Mouse (Mus musculus): ENCODE measurements around the gene Gm48552. TPM values are rescaled to one million over a fixed set of nuclear protein-coding genes. Genes with fewer than 3 reads are reported as not detected.

Gene Gm48552
- polyA plus RNA-seq, 1 experiment from 2014 or later = 1.0 TPM

- Histone ChIP-seq H3K9me3 (ENCODE audit: control insufficient read depth, low read length) (no peaks in the 10 kb centered on the region), H3K27ac (replicated peaks in 1 of 2; ENCODE audit: control insufficient read depth in 1 of 2, insufficient read depth in 1 of 2, low read depth in 2 of 2, low read length in 2 of 2) (peak overlapping the region; percentile 91 to 98), H3K4me1 (ENCODE audit: control insufficient read depth in 2 of 2, insufficient read depth in 2 of 2, low read length in 2 of 2) (peaks cover 33 to 53% of the 10 kb centered on the region in 2 experiments), H3K36me3 (ENCODE audit: control insufficient read depth, insufficient read depth, low read length) (no peaks in the 10 kb centered on the region), H3K27me3 (ENCODE audit: control insufficient read depth, insufficient read depth, low read length) (no peaks in the 10 kb centered on the region), H3K9ac (ENCODE audit: low read length) (peak overlapping the region; percentile 90), H3K4me2 (ENCODE audit: low read length) (peak overlapping the region; percentile 93), H3K4me3 (ENCODE audit: control insufficient read depth in 1 of 2, insufficient read depth in 1 of 2, low read depth in 1 of 2, low read length in 2 of 2) (peak overlapping the region; percentile 71 to 78)
- under 1% methylated on average over 20 of the region's 20 CpGs for WGBS
- ATAC-seq (ENCODE audit: insufficient number of reproducible peaks, insufficient read depth, low FRiP score, low read depth) = peak; percentile 31
Observed at GRCm38 (mm10) chr10:81429605-81430061, 40.8 kb downstream of the Gm48552 start.

DNA sequence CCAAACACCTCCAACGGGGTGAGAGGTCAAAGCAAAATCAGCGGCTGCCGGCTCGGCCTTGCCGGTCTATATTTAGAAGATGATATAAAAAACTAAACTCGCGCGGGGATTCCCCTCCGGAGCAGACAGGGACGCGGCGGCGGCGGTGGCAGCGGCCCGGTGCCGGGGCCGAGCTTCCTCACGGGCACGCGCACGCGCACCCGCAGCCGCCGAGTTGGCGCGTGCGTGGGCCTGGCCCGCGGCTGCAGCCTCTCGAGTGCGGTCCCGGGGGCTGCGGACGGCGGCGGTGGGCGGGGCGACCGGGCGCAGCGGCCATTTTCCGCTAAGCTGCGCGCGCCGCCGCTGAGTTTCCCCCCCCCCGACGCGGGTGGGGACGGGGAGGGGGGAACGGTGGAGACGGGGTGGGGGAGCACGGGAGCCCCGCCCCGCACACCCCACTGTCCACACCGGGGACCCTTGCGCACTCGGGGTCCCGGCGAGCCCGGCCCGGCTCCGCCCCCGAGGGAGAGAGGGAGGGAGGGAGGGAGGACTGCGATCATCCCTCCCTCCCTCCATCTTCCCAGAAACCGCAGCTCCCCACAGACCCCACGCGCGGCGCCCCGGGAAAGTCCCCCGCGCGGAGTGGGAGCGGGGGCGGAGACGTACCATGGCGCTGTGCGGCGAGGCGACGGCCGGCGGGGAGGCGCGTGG is 41.5 kb downstream of the Gm48552 start:
- Histone ChIP-seq H3K4me3 (ENCODE audit: control insufficient read depth in 1 of 2, insufficient read depth in 1 of 2, low read depth in 1 of 2, low read length in 2 of 2) (peak overlapping the region; percentile 71 to 78), H3K4me2 (ENCODE audit: low read length) (peak overlapping the region; percentile 93), H3K27me3 (ENCODE audit: control insufficient read depth, insufficient read depth, low read length) (no peaks in the 10 kb centered on the region), H3K9me3 (ENCODE audit: control insufficient read depth, low read length) (no peaks in the 10 kb centered on the region), H3K36me3 (ENCODE audit: control insufficient read depth, insufficient read depth, low read length) (no peaks in the 10 kb centered on the region), H3K4me1 (ENCODE audit: control insufficient read depth in 2 of 2, insufficient read depth in 2 of 2, low read length in 2 of 2) (peaks cover 30 to 52% of the 10 kb centered on the region in 2 experiments), H3K9ac (ENCODE audit: low read length) (peak overlapping the region; percentile 90), H3K27ac (replicated peaks in 1 of 2; ENCODE audit: control insufficient read depth in 1 of 2, insufficient read depth in 1 of 2, low read depth in 2 of 2, low read length in 2 of 2) (peak overlapping the region; percentile 91 to 98)
- WGBS = 2% methylated on average over 65 of the region's 89 CpGs
- peak; percentile 40 for ATAC-seq (ENCODE audit: insufficient number of reproducible peaks, insufficient read depth, low FRiP score, low read depth)

- no peaks in the 10 kb centered on the region for H3K9me3 ChIP-seq (ENCODE audit: control insufficient read depth, low read length)
- no peaks in the 10 kb centered on the region for H3K36me3 ChIP-seq (ENCODE audit: control insufficient read depth, insufficient read depth, low read length)
- peak overlapping the region; percentile 71 to 78 for H3K4me3 ChIP-seq (ENCODE audit: control insufficient read depth in 1 of 2, insufficient read depth in 1 of 2, low read depth in 1 of 2, low read length in 2 of 2)
- peak overlapping the region; percentile 93 for H3K4me2 ChIP-seq (ENCODE audit: low read length)
- ATAC-seq (ENCODE audit: insufficient number of reproducible peaks, insufficient read depth, low FRiP score, low read depth) = peak; percentile 6; the same call in 1 of the 2 replicates
- H3K4me1 ChIP-seq (ENCODE audit: control insufficient read depth in 2 of 2, insufficient read depth in 2 of 2, low read length in 2 of 2) = peaks cover 25 to 49% of the 10 kb centered on the region in 2 experiments
- peak overlapping the region; percentile 82 to 98 for H3K27ac ChIP-seq (replicated peaks in 1 of 2; ENCODE audit: control insufficient read depth in 1 of 2, insufficient read depth in 1 of 2, low read depth in 2 of 2, low read length in 2 of 2)
- WGBS = 2% methylated on average over 52 of the region's 70 CpGs
- H3K27me3 ChIP-seq (ENCODE audit: control insufficient read depth, insufficient read depth, low read length) = no peaks in the 10 kb centered on the region
- peak overlapping the region; percentile 90 for H3K9ac ChIP-seq (ENCODE audit: low read length)
Observed at GRCm38 (mm10) chr10:81430831-81431525, 42.2 kb downstream of the Gm48552 start.

DNA sequence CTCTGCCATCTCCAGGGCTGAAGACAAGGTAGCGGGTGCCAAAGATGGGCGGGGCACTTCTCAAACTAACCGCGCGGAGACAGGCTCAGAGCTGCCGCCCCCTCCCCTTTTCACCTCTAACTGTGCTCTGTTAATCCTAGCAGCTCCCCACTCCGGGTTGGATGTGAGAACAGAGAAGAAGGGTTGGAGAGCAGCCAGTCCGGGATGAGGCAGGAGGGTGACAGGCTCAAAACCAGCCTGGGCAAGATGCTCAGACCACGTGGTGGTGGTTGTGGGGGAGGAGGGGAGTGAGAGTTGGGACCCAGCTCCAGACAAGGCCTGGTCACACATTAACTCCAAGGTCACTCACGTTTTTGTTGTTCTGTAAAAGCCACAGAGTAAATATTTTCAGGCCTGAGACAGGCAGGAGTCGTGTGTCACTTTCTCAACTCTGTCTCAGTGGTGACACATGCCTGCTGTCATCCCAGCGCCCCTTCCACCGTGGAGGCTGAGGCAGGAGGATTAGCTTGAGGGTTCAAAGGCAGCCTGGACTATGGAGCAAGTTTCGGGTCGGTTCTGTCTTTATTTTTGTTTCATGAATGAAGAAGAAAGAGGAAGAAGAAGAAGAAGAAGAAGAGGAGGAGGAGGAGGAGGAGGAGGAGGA is 42.8 kb downstream of the Gm48552 start:
- no peaks in the 10 kb centered on the region for H3K9me3 ChIP-seq (ENCODE audit: control insufficient read depth, low read length)
- peak overlapping the region; percentile 90 for H3K9ac ChIP-seq (ENCODE audit: low read length)
- peak overlapping the region; percentile 71 to 78; a peak in 3 of 4 replicates for H3K4me3 ChIP-seq (ENCODE audit: control insufficient read depth in 1 of 2, insufficient read depth in 1 of 2, low read depth in 1 of 2, low read length in 2 of 2)
- H3K36me3 ChIP-seq (ENCODE audit: control insufficient read depth, insufficient read depth, low read length) = no peaks in the 10 kb centered on the region
- peak overlapping the region; percentile 93 for H3K4me2 ChIP-seq (ENCODE audit: low read length)
- peak overlapping the region in 1 of 2 experiments; percentile 98; a peak in 1 of 4 replicates for H3K27ac ChIP-seq (replicated peaks in 1 of 2; ENCODE audit: control insufficient read depth in 1 of 2, insufficient read depth in 1 of 2, low read depth in 2 of 2, low read length in 2 of 2)
- H3K27me3 ChIP-seq (ENCODE audit: control insufficient read depth, insufficient read depth, low read length) = no peaks in the 10 kb centered on the region
- no peak for ATAC-seq (ENCODE audit: insufficient number of reproducible peaks, insufficient read depth, low FRiP score, low read depth)
- WGBS = 19% methylated on average over 15 of the region's 15 CpGs
- peaks cover 25 to 49% of the 10 kb centered on the region in 2 experiments for H3K4me1 ChIP-seq (ENCODE audit: control insufficient read depth in 2 of 2, insufficient read depth in 2 of 2, low read length in 2 of 2)

DNA sequence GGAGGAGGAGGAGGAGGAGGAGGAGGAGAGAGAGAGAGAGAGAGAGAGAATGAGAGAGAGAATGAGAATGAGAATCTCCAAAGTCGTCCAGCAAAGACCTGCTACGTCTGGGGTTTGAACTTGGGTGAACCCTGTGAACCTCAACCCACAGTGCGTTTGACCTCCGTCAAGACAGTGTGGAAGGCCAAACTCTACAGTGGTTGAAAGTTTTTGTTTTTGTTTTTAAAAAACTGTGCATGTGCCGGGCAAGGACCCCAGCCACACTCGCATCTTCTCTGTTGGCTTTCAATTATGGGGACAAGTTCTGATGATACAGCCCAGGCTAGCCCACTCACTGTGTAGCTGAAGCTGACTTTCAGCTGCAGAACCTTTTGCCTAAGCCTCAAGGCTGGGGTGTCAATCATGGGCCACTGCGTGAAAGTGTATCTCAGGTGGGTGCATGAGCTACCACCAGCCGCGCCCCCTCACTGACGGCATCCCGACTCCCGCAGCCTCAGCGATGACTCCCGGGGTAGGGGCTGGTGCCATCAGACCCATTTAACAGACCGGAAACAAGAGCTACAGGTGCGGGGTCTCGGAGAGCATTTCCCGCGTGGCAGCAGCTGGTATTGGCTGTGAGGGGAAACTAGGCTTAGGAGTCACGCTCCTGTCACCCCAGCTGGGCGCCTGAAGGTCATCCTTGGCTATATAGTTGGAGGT is 43.5 kb downstream of the Gm48552 start:
- 64% methylated on average over 21 of the region's 21 CpGs for WGBS
- Histone ChIP-seq H3K4me1 (ENCODE audit: control insufficient read depth in 2 of 2, insufficient read depth in 2 of 2, low read length in 2 of 2) (peaks cover 22 to 46% of the 10 kb centered on the region in 2 experiments), H3K4me2 (ENCODE audit: low read length) (peak overlapping the region; percentile 61), H3K27me3 (ENCODE audit: control insufficient read depth, insufficient read depth, low read length) (no peaks in the 10 kb centered on the region), H3K4me3 (ENCODE audit: control insufficient read depth in 1 of 2, insufficient read depth in 1 of 2, low read depth in 1 of 2, low read length in 2 of 2) (0 out of 4 replicates have a peak overlapping the region, but pooled peaks of 1 of the 2 experiments have one; percentile 16), H3K36me3 (ENCODE audit: control insufficient read depth, insufficient read depth, low read length) (no peaks in the 10 kb centered on the region), H3K9ac (ENCODE audit: low read length) (no peak overlapping the region), H3K9me3 (ENCODE audit: control insufficient read depth, low read length) (no peaks in the 10 kb centered on the region), H3K27ac (replicated peaks in 1 of 2; ENCODE audit: control insufficient read depth in 1 of 2, insufficient read depth in 1 of 2, low read depth in 2 of 2, low read length in 2 of 2) (0 out of 4 replicates have a peak overlapping the region, but pooled peaks of 1 of the 2 experiments have one; percentile 19)
- no peak for ATAC-seq (ENCODE audit: insufficient number of reproducible peaks, insufficient read depth, low FRiP score, low read depth)

DNA sequence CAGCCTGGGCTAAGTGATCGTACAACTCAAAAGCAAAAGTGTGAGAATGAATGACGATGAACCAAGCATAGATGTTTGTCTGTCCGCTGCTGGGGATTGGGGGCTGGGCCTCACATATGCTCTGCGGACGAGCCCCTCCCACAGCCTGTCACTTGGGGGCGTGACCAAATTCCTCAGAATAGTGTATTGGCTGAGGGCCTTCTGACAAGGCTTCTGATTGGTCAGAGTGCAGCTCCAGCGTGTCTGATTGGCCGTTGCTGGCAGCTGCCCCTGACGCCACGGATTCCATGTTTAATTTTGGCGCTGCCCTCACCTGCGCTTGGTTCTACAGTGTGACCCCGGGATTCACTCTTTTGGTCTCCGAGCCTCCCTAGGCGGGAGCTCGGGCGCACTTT is 44.1 kb downstream of the Gm48552 start:
- H3K36me3 ChIP-seq (ENCODE audit: control insufficient read depth, insufficient read depth, low read length) = no peaks in the 10 kb centered on the region
- 5% methylated on average over 17 of the region's 17 CpGs for WGBS
- H3K27me3 ChIP-seq (ENCODE audit: control insufficient read depth, insufficient read depth, low read length) = no peaks in the 10 kb centered on the region
- no peaks in the 10 kb centered on the region for H3K9me3 ChIP-seq (ENCODE audit: control insufficient read depth, low read length)
- H3K4me2 ChIP-seq (ENCODE audit: low read length) = peak overlapping the region; percentile 61
- H3K4me1 ChIP-seq (ENCODE audit: control insufficient read depth in 2 of 2, insufficient read depth in 2 of 2, low read length in 2 of 2) = peaks cover 20 to 44% of the 10 kb centered on the region in 2 experiments
- peak overlapping the region; percentile 62; the same call in 1 of the 2 replicates for H3K9ac ChIP-seq (ENCODE audit: low read length)
- H3K4me3 ChIP-seq (ENCODE audit: control insufficient read depth in 1 of 2, insufficient read depth in 1 of 2, low read depth in 1 of 2, low read length in 2 of 2) = peak overlapping the region in 1 of 2 experiments; percentile 16; a peak in 1 of 4 replicates
- H3K27ac ChIP-seq (replicated peaks in 1 of 2; ENCODE audit: control insufficient read depth in 1 of 2, insufficient read depth in 1 of 2, low read depth in 2 of 2, low read length in 2 of 2) = 0 out of 4 replicates have a peak overlapping the region, but pooled peaks of 1 of the 2 experiments have one; percentile 19
- peak; percentile 66 for ATAC-seq (ENCODE audit: insufficient number of reproducible peaks, insufficient read depth, low FRiP score, low read depth)
